Mouse (Mus musculus) telencephalon, adult 2 months (tissue): ENCODE results near the gene Cdc123.
A peak's percentile ranks its signal among the peaks of the same experiment; 100 is the strongest.
"Not testable (repeated sequence)": the region's sequence is repeated elsewhere in the genome, so short reads cannot be mapped to it uniquely, and the experiment has no call there.

Experiments used
- DNase-seq: peaks from one replicate; pipeline ENCODE4 v3.0.0-alpha.2; 2011; ENCODE audit warnings: low read depth, low spot score

Gene Cdc123

GRCm38 (mm10) chr2:5844873-5845631 lies at the start of gene Cdc123, which contains the start of gene Nudt5:
Gene Cdc123 (minus strand): TSS chr2:5845164.
Gene Nudt5 (plus strand): TSS chr2:5845019.
- peak; percentile 98 for DNase-seq

- no peak for DNase-seq
Measured at GRCm38 (mm10) chr2:5894296-5894695, 49.3 kb upstream of the Cdc123 start.

- DNase-seq = peak; percentile 68
Measured at GRCm38 (mm10) chr2:5889412-5889811, 44.4 kb upstream of the Cdc123 start.

- no peak for DNase-seq
Measured at GRCm38 (mm10) chr2:5888865-5889264, 43.9 kb upstream of the Cdc123 start.

GRCm38 (mm10) chr2:5877446-5877845 lies 32.5 kb upstream of the Cdc123 start:
- no peak for DNase-seq

- no peak for DNase-seq
Measured at GRCm38 (mm10) chr2:5869746-5870145, 24.8 kb upstream of the Cdc123 start.

- no peak for DNase-seq
Measured at GRCm38 (mm10) chr2:5867681-5868080, 22.7 kb upstream of the Cdc123 start.

- DNase-seq = no peak
Measured at GRCm38 (mm10) chr2:5862834-5863233, 17.9 kb upstream of the Cdc123 start, which contains the start of gene Gm13199. Gene Gm13199 (minus strand): TSS chr2:5862934.

GRCm38 (mm10) chr2:5851866-5852265 lies 6.9 kb upstream of the Cdc123 start:
- DNase-seq = no peak

GRCm38 (mm10) chr2:5851116-5851515 lies 6.2 kb upstream of the Cdc123 start:
- DNase-seq = no peak

GRCm38 (mm10) chr2:5845826-5846225 lies 862 bp upstream of the Cdc123 start:
- DNase-seq = no peak

GRCm38 (mm10) chr2:5844181-5844872 lies 637 bp downstream of the Cdc123 start:
- no peak for DNase-seq

GRCm38 (mm10) chr2:5840815-5841214 lies 4.1 kb downstream of the Cdc123 start:
- DNase-seq = no peak

GRCm38 (mm10) chr2:5825265-5825913 lies 19.6 kb downstream of the Cdc123 start:
- no peak for DNase-seq

GRCm38 (mm10) chr2:5824685-5825084 lies 20.3 kb downstream of the Cdc123 start:
- no peak for DNase-seq

GRCm38 (mm10) chr2:5824213-5824612 lies 20.8 kb downstream of the Cdc123 start:
- DNase-seq = no peak

- no peak for DNase-seq
Measured at GRCm38 (mm10) chr2:5822449-5822848, 22.5 kb downstream of the Cdc123 start.

GRCm38 (mm10) chr2:5821264-5821663 lies 23.7 kb downstream of the Cdc123 start:
- no peak for DNase-seq

GRCm38 (mm10) chr2:5811235-5811782 lies 33.7 kb downstream of the Cdc123 start:
- no peak for DNase-seq

- no peak for DNase-seq
Measured at GRCm38 (mm10) chr2:5810036-5810718, 34.8 kb downstream of the Cdc123 start.

- DNase-seq = not testable (repeated sequence)
Measured at GRCm38 (mm10) chr2:5806201-5806600, 38.8 kb downstream of the Cdc123 start.
